ENCODE assay signal across 14 mouse cellular contexts in the genomic region with DNA sequence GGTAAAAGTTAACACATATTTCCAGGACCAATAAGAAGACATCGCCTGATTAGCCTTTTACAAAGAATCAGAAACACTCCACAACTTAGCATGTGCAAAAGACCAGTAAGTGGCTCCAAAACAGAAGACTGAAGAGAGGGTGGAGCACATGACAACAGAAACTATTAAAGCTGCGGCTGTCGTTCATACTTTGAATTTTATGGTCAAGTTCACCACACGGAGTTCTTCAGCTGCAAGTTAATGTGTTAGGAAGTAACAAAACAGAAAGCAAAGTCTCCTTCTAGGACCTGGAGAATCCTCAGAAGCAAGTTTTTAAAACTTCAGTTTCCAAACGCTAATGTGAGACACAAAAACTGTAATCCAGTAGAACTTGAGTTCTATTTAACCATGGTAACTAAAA. TPM values are rescaled to one million over a fixed set of nuclear protein-coding genes. Genes with fewer than 3 reads are reported as not detected.
DNase-seq lines count a peak whose midpoint lies in the region; ATAC-seq and TF ChIP-seq lines count a peak whose summit lies in the region.
"Had no signal": no experiment of that assay in that cellular context is flagged by ENCODE, and none has a peak within 500 bp of the region (broad histone marks: within the 10 kb centered on the region; RNA-seq: fewer than 3 reads in every experiment).

No protein-coding gene starts in this region.

- DNase-seq in left cerebral cortex, adult 2 months (ENCODE audit: extremely low spot score in 1 of 2, low spot score in 2 of 2) = no peak
- no peak for DNase-seq in left cerebral cortex, adult 8-10 months (ENCODE audit: low spot score in 2 of 2)
- DNase-seq in CH12.LX (ENCODE audit: extremely low read depth) = no peak
- no peak for DNase-seq in right cerebral cortex, postnatal 36 days (ENCODE audit: low spot score in 2 of 2)
- DNase-seq in right cerebral cortex, postnatal 14 days = no peak
- DNase-seq: layer of hippocampus, postnatal 36 days had no signal

- H3K9me3 ChIP-seq in hindbrain, embryonic 15.5 days = no peaks in the 10 kb centered on the region
- no peaks in the 10 kb centered on the region for H3K9me3 ChIP-seq in hindbrain, embryonic 12.5 days (replicated peaks)
- H3K9me3 ChIP-seq in CH12.LX (replicated peaks; ENCODE audit: low read length) = no peaks in the 10 kb centered on the region
- H3K9me3 ChIP-seq: embryonic facial prominence, embryonic 12.5 days; intestine, embryonic 15.5 days; limb, embryonic 13.5 days had no signal

- in situ Hi-C loops in CH12.LX (cut with MboI; ENCODE audit: low pct_ligation_motif_present, low pct_unique_long_range_greater_than_20kb, low sequenced_read_pairs) = no loop called here

- no peaks in the 10 kb centered on the region for H3K27me3 ChIP-seq in hindbrain, embryonic 15.5 days
- no peaks in the 10 kb centered on the region for H3K27me3 ChIP-seq in hindbrain, embryonic 12.5 days
- H3K27me3 ChIP-seq in CH12.LX (replicated peaks) = no peaks in the 10 kb centered on the region
- H3K27me3 ChIP-seq: intestine, embryonic 15.5 days; Patski had no signal

- ATAC-seq in hindbrain, embryonic 15.5 days (ENCODE audit: low FRiP score, low read depth) = no peak
- no peak for ATAC-seq in hindbrain, embryonic 12.5 days (ENCODE audit: low FRiP score)
- ATAC-seq: intestine, embryonic 15.5 days; Patski had no signal

- no peak for TF ChIP-seq CTCF in left cerebral cortex, adult 2 months (IDR thresholded peaks at IDR 0.05)
- no peak for TF ChIP-seq CTCF in CH12.LX (conservative IDR thresholded peaks at IDR 0.05 in 1 of 2, IDR thresholded peaks at IDR 0.05 in 1 of 2; ENCODE audit: low read depth in 2 of 2, low read length in 2 of 2)
- no peak for TF ChIP-seq CTCF in cortical plate, adult 2 months (IDR thresholded peaks at IDR 0.05; ENCODE audit: extremely low read depth, insufficient read depth, low read length)

- H3K27ac ChIP-seq in hindbrain, embryonic 15.5 days (replicated peaks) = no peak overlapping the region
- no peak overlapping the region for H3K27ac ChIP-seq in hindbrain, embryonic 12.5 days
- H3K27ac ChIP-seq in left cerebral cortex, adult 2 months = peak overlapping the region; percentile 95
- H3K27ac ChIP-seq in CH12.LX (ENCODE audit: insufficient read depth, low read depth) = no peak overlapping the region
- H3K27ac ChIP-seq in cortical plate, adult 2 months (ENCODE audit: insufficient read depth, low read length) = peak overlapping the region; percentile 87
- H3K27ac ChIP-seq: embryonic facial prominence, embryonic 12.5 days; intestine, embryonic 15.5 days; limb, embryonic 13.5 days had no signal

- no peak for TF ChIP-seq EP300 in CH12.LX (IDR thresholded peaks at IDR 0.05; ENCODE audit: low read length)

- H3K4me2 ChIP-seq in hindbrain, embryonic 15.5 days = peak overlapping the region; percentile 93
- H3K4me2 ChIP-seq in hindbrain, embryonic 12.5 days (replicated peaks) = no peak overlapping the region
- H3K4me2 ChIP-seq in CH12.LX (ENCODE audit: insufficient read depth, low read depth, poor library complexity, severe bottlenecking) = peak overlapping the region; percentile 82
- H3K4me2 ChIP-seq: embryonic facial prominence, embryonic 12.5 days; intestine, embryonic 15.5 days; limb, embryonic 13.5 days had no signal

- peaks cover 10% of the 10 kb centered on the region for H3K79me2 ChIP-seq in CH12.LX (replicated peaks; ENCODE audit: control insufficient read depth, extremely low read depth, insufficient read depth, poor library complexity, severe bottlenecking)

- H3K36me3 ChIP-seq in hindbrain, embryonic 15.5 days = no peaks in the 10 kb centered on the region
- no peaks in the 10 kb centered on the region for H3K36me3 ChIP-seq in hindbrain, embryonic 12.5 days
- H3K36me3 ChIP-seq in CH12.LX (replicated peaks in 1 of 2; ENCODE audit: control insufficient read depth in 1 of 2, insufficient read depth in 1 of 2, low read length in 1 of 2) = peaks cover 0 to 3% of the 10 kb centered on the region in 2 experiments
- H3K36me3 ChIP-seq: embryonic facial prominence, embryonic 12.5 days; intestine, embryonic 15.5 days; limb, embryonic 13.5 days had no signal

- H3K4me3 ChIP-seq in hindbrain, embryonic 15.5 days = 0 out of 2 replicates have a peak overlapping the region, but pooled peaks have one; percentile 75
- H3K4me3 ChIP-seq in hindbrain, embryonic 12.5 days = no peak overlapping the region
- H3K4me3 ChIP-seq in left cerebral cortex, adult 2 months = peak overlapping the region; percentile 78
- peak overlapping the region in 2 of 3 experiments; percentile 72 to 73 for H3K4me3 ChIP-seq in CH12.LX (replicated peaks in 1 of 3; ENCODE audit: low read depth in 2 of 3, low read length in 2 of 3, poor library complexity in 1 of 3)
- peak overlapping the region; percentile 85; the same call in 1 of the 2 replicates for H3K4me3 ChIP-seq in cortical plate, adult 2 months (ENCODE audit: insufficient read depth, low read length)
- H3K4me3 ChIP-seq: embryonic facial prominence, embryonic 12.5 days; intestine, embryonic 15.5 days; limb, embryonic 13.5 days had no signal

- intact Hi-C loops in left cerebral cortex, adult 2 months (cut with DNase I) = no loop called here

- no peak overlapping the region for H3K9ac ChIP-seq in hindbrain, embryonic 15.5 days
- no peak overlapping the region for H3K9ac ChIP-seq in hindbrain, embryonic 12.5 days
- peak overlapping the region; percentile 94 for H3K9ac ChIP-seq in CH12.LX (ENCODE audit: insufficient read depth, low read depth)
- H3K9ac ChIP-seq: embryonic facial prominence, embryonic 12.5 days; intestine, embryonic 15.5 days; limb, embryonic 13.5 days had no signal

- no peak for TF ChIP-seq POLR2A in CH12.LX (IDR thresholded peaks at IDR 0.05; ENCODE audit: low read depth, low read length)
- TF ChIP-seq POLR2A in cortical plate, adult 2 months (IDR thresholded peaks at IDR 0.05; ENCODE audit: extremely low read depth, insufficient read depth, low read length) = no peak

- no peak for TF ChIP-seq RAD21 in CH12.LX (IDR thresholded peaks at IDR 0.05; ENCODE audit: low read depth, low read length)

- dilution Hi-C loops in CH12.LX (cut with MboI; ENCODE audit: extremely low pct_ligation_motif_present, extremely low pct_unique_long_range_greater_than_20kb, low sequenced_read_pairs) = no loop called here

- WGBS in hindbrain, embryonic 15.5 days = 81% methylated on average over 5 of the region's 5 CpGs
- WGBS in hindbrain, embryonic 12.5 days = 80% methylated on average over 5 of the region's 5 CpGs

- H3K4me1 ChIP-seq in hindbrain, embryonic 15.5 days (replicated peaks) = peaks cover 10% of the 10 kb centered on the region
- no peaks in the 10 kb centered on the region for H3K4me1 ChIP-seq in hindbrain, embryonic 12.5 days
- H3K4me1 ChIP-seq in CH12.LX (ENCODE audit: control insufficient read depth in 1 of 2, insufficient read depth in 2 of 2) = peaks cover 11 to 41% of the 10 kb centered on the region in 2 experiments; a peak in 3 of 4 replicates
- peaks cover 10% of the 10 kb centered on the region for H3K4me1 ChIP-seq in cortical plate, adult 2 months (ENCODE audit: control insufficient read depth, insufficient read depth, low read length)
- H3K4me1 ChIP-seq: embryonic facial prominence, embryonic 12.5 days; limb, embryonic 13.5 days had no signal

TF ChIP-seq in CH12.LX, 34 proteins besides CTCF, POLR2A, EP300 and RAD21:
- no peak for TF ChIP-seq NRF1 (IDR thresholded peaks at IDR 0.05; ENCODE audit: low read depth, low read length)
- TF ChIP-seq MAZ (IDR thresholded peaks at IDR 0.05; ENCODE audit: low read depth, low read length) = no peak
- no peak for TF ChIP-seq CHD2 (IDR thresholded peaks at IDR 0.05; ENCODE audit: low read length)
- TF ChIP-seq JUN (IDR thresholded peaks at IDR 0.05; ENCODE audit: insufficient read depth, low read depth, low read length) = no peak
- no peak for TF ChIP-seq PAX5 (IDR thresholded peaks at IDR 0.05; ENCODE audit: low read length)
- no peak for TF ChIP-seq MAFK (IDR thresholded peaks at IDR 0.05; ENCODE audit: insufficient replicate concordance, low read length)
- no peak for TF ChIP-seq E2F4 (IDR thresholded peaks at IDR 0.05; ENCODE audit: insufficient replicate concordance, low read depth, low read length)
- TF ChIP-seq ELF1 (IDR thresholded peaks at IDR 0.05; ENCODE audit: low read depth, low read length) = no peak
- TF ChIP-seq HCFC1 (IDR thresholded peaks at IDR 0.05; ENCODE audit: low read depth, low read length) = no peak
- TF ChIP-seq RCOR1 (conservative IDR thresholded peaks at IDR 0.05; ENCODE audit: low read depth, low read length) = no peak

RNA-seq across cellular contexts. Expression of gene Arap2, which starts 1.8 kb away (rescaled TPM):
- 5.3 and 7.8 TPM in 2 replicates for polyA plus RNA-seq in hindbrain, embryonic 15.5 days (2015; fragmentation: Nextera tagmentation; extraction: Ambion mirVana)
- 3.0 and 4.4 TPM in 2 replicates for polyA plus RNA-seq in hindbrain, embryonic 12.5 days (2016; fragmentation: Nextera tagmentation; extraction: Ambion mirVana)
- total RNA-seq in left cerebral cortex, adult 2 months (2021) = 10 to 100 TPM; 64.7 to 73.6 TPM
- 10 to 100 TPM; 71.7 to 79.5 (median 77.5) TPM for total RNA-seq in left cerebral cortex, adult 8-10 months (2022)
- total RNA-seq in CH12.LX (2012; rRNA removed) (7.1 and 9.4 TPM in 2 replicates), CH12.LX (2014; rRNA removed) (15.1 and 17.7 TPM in 2 replicates)
- polyA plus RNA-seq in CH12.LX (2012; ENCODE audit: insufficient read length, low read depth) = 6.1 and 6.6 TPM in 2 replicates
- 48.1 and 48.5 TPM in 2 replicates for polyA plus RNA-seq in cortical plate, adult 2 months (2012; rRNA removed)

RNA-seq across cellular contexts. Expression of gene Dthd1, which starts 49.5 kb away (rescaled TPM):
- polyA plus RNA-seq in hindbrain, embryonic 15.5 days (2015; fragmentation: Nextera tagmentation; extraction: Ambion mirVana) = not detected in 2 replicates
- not detected in 2 replicates for polyA plus RNA-seq in hindbrain, embryonic 12.5 days (2016; fragmentation: Nextera tagmentation; extraction: Ambion mirVana)
- total RNA-seq in left cerebral cortex, adult 2 months (2021) = not detected
- total RNA-seq in left cerebral cortex, adult 8-10 months (2022) = under 1 TPM in 3 of 4 experiments, not detected in 1; 0.23 to 0.26 (median 0.24) TPM
- total RNA-seq in CH12.LX (2012; rRNA removed) (not detected in 2 replicates), CH12.LX (2014; rRNA removed) (not detected in 2 replicates)
- polyA plus RNA-seq in CH12.LX (2012; ENCODE audit: insufficient read length, low read depth) = not detected in 2 replicates
- 0.04 and 0.08 TPM in 2 replicates for polyA plus RNA-seq in cortical plate, adult 2 months (2012; rRNA removed)
- total RNA-seq: layer of hippocampus, postnatal 36 days had no signal
- polyA plus RNA-seq: embryonic facial prominence, embryonic 12.5 days; forebrain, embryonic 11.5 days; intestine, embryonic 15.5 days; limb, embryonic 13.5 days; Patski had no signal

Comparison
In these comparisons a context has a peak if more than half of its experiments do, and no peak if none do; other contexts are left out.
1. H3K27ac ChIP-seq: peak in left cerebral cortex, adult 2 months (single experiment) and cortical plate, adult 2 months (single experiment); none in hindbrain, embryonic 15.5 days (single experiment), hindbrain, embryonic 12.5 days (single experiment) and CH12.LX (single experiment).